Mouse (Mus musculus) E14TG2a.4 (cell line): ENCODE measurements around the gene Fam83g.

Experiments used
- CTCF ChIP-seq: conservative IDR thresholded peaks from 2 replicates; pipeline ENCODE4 v1.5.1; 2014; ENCODE audit warnings: low read length
- NANOG ChIP-seq: IDR thresholded peaks from 2 replicates; pipeline ENCODE4 v1.6.1; 2014; ENCODE audit warnings: borderline replicate concordance, low read length, mixed read lengths
- POU5F1 ChIP-seq: IDR thresholded peaks from 2 replicates; pipeline ENCODE4 v1.6.1; 2014; ENCODE audit warnings: low read length, borderline replicate concordance

DNA sequence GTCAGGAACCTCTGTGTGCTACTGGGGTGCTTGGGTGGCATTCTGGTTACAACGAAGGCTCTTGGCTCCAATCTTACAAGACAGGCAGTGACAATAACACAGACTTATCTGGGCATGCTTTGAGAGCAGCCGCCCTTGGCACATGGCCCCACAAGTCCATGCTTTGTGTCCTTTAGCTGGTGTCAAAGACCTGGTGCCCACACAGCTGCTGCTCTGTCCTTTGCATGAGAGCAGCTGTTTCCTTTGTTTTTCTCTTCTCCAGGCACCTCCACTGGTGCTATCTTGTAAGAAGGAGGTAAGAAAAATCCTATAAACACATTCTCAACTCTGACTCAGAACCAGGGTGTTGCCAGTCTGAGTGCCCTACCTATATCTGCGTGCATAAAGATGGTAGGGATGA is 46.0 kb upstream of the Fam83g start:
- TF ChIP-seq CTCF (no peak), NANOG (no peak), POU5F1 (no peak)
